Mouse (Mus musculus): ENCODE results near the gene Gm11168. TPM values are rescaled to one million over a fixed set of nuclear protein-coding genes. Genes with fewer than 3 reads are reported as not detected.
A peak's percentile ranks its signal among the peaks of the same experiment; 100 is the strongest.
"Not testable (repeated sequence)": the region's sequence is repeated elsewhere in the genome, so short reads cannot be mapped to it uniquely, and the experiment has no call there.

Gm11168 gene
- polyA plus RNA-seq, 1 experiment from 2014 or later: 0.39 TPM

GRCm38 (mm10) chr9:3029276-3030000, 26.3 kb downstream of the Gm11168 start:
- not testable (repeated sequence) for H3K27ac ChIP-seq; ATAC-seq (ENCODE audit: low FRiP score); H3K36me3 ChIP-seq; H3K4me1 ChIP-seq (replicated peaks); H3K9ac ChIP-seq; H3K27me3 ChIP-seq; H3K4me2 ChIP-seq; H3K9me3 ChIP-seq; H3K4me3 ChIP-seq
- 63% methylated on average over 13 of the region's 16 CpGs for WGBS

- WGBS: 63% methylated on average over 2 of the region's 10 CpGs
- not testable (repeated sequence) for H3K4me3 ChIP-seq; H3K9ac ChIP-seq; H3K4me1 ChIP-seq (replicated peaks); H3K36me3 ChIP-seq; H3K4me2 ChIP-seq; H3K9me3 ChIP-seq; H3K27ac ChIP-seq; H3K27me3 ChIP-seq
- peak; percentile 43; the same call in 1 of the 2 replicates for ATAC-seq (ENCODE audit: low FRiP score)
Observed at GRCm38 (mm10) chr9:3030677-3031318, 27.7 kb downstream of the Gm11168 start.

GRCm38 (mm10) chr9:3034299-3034698, 31.2 kb downstream of the Gm11168 start, which contains the start of gene Gm17535:
TSS of gene Gm17535 (plus strand) at chr9:3034599.
- H3K9ac ChIP-seq; H3K4me3 ChIP-seq; H3K4me1 ChIP-seq (replicated peaks); ATAC-seq (ENCODE audit: low FRiP score); H3K27ac ChIP-seq; H3K27me3 ChIP-seq; H3K9me3 ChIP-seq; H3K36me3 ChIP-seq; H3K4me2 ChIP-seq: not testable (repeated sequence)
- 75% methylated on average over 1 of the region's 8 CpGs for WGBS

- 79% methylated on average over 8 of the region's 8 CpGs for WGBS
- H3K36me3 ChIP-seq; H3K9ac ChIP-seq; H3K27ac ChIP-seq; H3K27me3 ChIP-seq; H3K4me3 ChIP-seq; H3K4me2 ChIP-seq; H3K9me3 ChIP-seq; H3K4me1 ChIP-seq (replicated peaks); ATAC-seq (ENCODE audit: low FRiP score): not testable (repeated sequence)
Observed at GRCm38 (mm10) chr9:3036577-3036976, 33.4 kb downstream of the Gm11168 start, which contains the start of gene Gm10715. TSS of gene Gm10715 (plus strand) at chr9:3036877.

- H3K9ac ChIP-seq; H3K4me2 ChIP-seq; ATAC-seq (ENCODE audit: low FRiP score); H3K4me1 ChIP-seq (replicated peaks); H3K9me3 ChIP-seq; H3K36me3 ChIP-seq; H3K27me3 ChIP-seq; H3K4me3 ChIP-seq; H3K27ac ChIP-seq: not testable (repeated sequence)
- WGBS: 67% methylated on average over 4 of the region's 4 CpGs
Observed at GRCm38 (mm10) chr9:3038161-3038560, 35.0 kb downstream of the Gm11168 start.

Small RNA genes lying within 50 kb of the gene (microRNA-seq; reads per million reads assigned to microRNA genes)
- not detected for gene Mir101c

Other genes starting within 250 kb of the Gm11168 start
- gene Gm10722, start 2.4 kb upstream of the Gm11168 start, polyA plus RNA-seq (2015; fragmentation: Nextera tagmentation; extraction: Ambion mirVana): not detected in 2 replicates
- gene Gm10721, start 9.8 kb downstream of the Gm11168 start, polyA plus RNA-seq (2015; fragmentation: Nextera tagmentation; extraction: Ambion mirVana): 0.47 TPM in 1 of 2 replicates, not detected in the other
- gene Gm10720, start 12.3 kb downstream of the Gm11168 start, polyA plus RNA-seq (2015; fragmentation: Nextera tagmentation; extraction: Ambion mirVana): not detected in 2 replicates
- gene Gm10719, start 14.1 kb downstream of the Gm11168 start, polyA plus RNA-seq (2015; fragmentation: Nextera tagmentation; extraction: Ambion mirVana): 0.75 and 0.81 TPM in 2 replicates
- gene Gm10718, start 20.2 kb downstream of the Gm11168 start, polyA plus RNA-seq (2015; fragmentation: Nextera tagmentation; extraction: Ambion mirVana): 1.7 and 2.0 TPM in 2 replicates
- 1.5 and 2.0 TPM in 2 replicates for gene Gm10717, start 22.1 kb downstream of the Gm11168 start, polyA plus RNA-seq (2015; fragmentation: Nextera tagmentation; extraction: Ambion mirVana)
- not detected in 2 replicates for gene Gm17535, start 31.3 kb downstream of the Gm11168 start, polyA plus RNA-seq (2015; fragmentation: Nextera tagmentation; extraction: Ambion mirVana)
- gene Gm10715, start 33.5 kb downstream of the Gm11168 start, polyA plus RNA-seq (2015; fragmentation: Nextera tagmentation; extraction: Ambion mirVana): not detected in 2 replicates